Mouse (Mus musculus) 3T3-L1 (cell line): ENCODE data around the gene Sugp2.

Source experiments
- DNase-seq: peaks from one replicate; pipeline ENCODE4 v3.0.0-alpha.2; 2015; ENCODE audit warnings: low read depth, low spot score

Sugp2 gene

DNA sequence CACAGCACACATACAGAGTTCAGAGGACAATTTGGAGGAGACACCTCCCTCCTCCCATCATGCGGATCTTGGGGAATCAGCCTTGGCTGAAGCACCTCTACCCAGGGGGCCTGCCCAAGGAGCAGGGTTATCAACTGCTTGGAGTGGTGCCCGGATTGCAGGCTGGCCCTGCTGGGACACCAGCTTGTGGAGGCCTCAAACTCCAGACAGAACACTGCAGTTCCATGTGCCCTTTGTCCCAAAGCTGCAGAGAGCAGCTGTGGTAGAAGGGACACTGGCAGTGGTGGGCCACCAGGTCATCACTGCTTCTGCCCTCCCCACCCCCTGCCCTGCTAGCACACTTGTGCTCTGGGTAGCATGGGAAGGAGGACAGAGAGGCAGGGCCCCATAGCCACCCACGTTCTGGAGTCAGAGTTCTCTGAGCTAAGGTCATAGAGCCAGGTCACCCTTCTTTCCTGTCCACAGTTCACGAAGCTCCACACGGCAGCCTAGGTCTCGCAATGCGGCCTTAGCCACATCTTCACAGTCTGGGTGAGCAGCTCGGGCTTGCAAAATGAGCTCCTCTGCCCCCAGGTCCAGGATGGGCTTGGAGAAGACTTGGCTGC is 13.7 kb upstream of the Sugp2 start:
- DNase-seq = no peak

- DNase-seq = peak; percentile 71
Observed at GRCm38 (mm10) chr8:70220911-70221310, 13.1 kb upstream of the Sugp2 start.

DNA sequence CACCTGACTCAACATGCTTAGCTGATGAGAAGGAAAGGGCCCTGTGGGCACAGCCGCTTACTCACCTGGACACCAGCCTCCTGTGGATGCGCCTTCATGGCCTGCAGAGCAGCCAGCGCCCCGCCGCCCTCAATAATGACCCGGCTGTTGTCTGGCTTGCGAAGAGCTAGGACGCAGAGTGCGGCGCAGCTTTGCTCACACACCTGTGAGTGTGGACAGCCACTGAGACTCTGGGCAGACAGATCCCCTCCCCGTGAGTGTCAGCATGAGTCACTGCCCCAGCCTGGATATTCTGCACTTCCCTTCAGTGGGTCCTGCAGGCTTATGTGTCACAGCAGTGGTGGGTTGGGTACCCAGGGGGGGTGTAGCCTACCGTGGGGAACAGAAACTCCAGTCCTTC is 12.0 kb upstream of the Sugp2 start:
- DNase-seq = no peak

GRCm38 (mm10) chr8:70223341-70223740 is 10.7 kb upstream of the Sugp2 start:
- DNase-seq = peak; percentile 66

DNA sequence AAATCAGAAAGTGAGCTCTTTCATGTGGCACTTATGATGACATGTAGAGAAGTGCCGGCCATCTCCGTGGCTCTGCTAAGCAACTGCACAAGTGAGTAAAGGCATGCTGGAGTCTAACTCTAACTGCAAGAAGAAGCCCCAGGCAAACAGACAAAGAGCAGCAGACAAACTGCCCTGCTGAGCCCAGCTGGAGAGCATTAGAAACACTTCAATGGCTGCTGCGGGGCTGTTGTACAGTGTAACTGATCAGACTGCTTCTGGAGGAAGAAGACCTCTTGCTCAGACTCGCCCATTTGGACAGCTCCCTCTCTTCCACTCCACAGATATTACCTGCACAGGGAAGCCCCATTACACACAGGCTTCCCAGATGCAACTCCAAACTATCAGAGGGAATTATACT is 6.0 kb upstream of the Sugp2 start:
- no peak for DNase-seq

GRCm38 (mm10) chr8:70230837-70231236 is 3.2 kb upstream of the Sugp2 start:
- no peak for DNase-seq

- no peak for DNase-seq
Observed at GRCm38 (mm10) chr8:70233606-70234005, 420 bp upstream of the Sugp2 start.

DNA sequence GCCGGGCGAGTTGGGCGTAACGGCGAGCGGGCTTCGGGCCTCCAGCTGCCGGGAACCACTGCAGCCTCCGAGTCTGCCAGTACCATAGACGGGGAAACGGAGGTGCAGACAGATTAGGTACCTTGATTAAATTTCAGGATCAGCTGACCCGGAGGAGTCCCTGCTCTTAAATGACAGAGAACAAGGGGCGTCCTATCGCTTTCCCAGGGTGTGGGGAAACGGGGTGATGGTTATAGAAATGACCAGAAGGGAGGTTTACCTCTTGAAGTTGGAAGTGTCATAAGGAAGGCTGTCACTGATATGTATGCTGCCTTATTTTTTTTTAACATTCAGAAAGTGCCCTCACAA is 729 bp downstream of the Sugp2 start:
- no peak for DNase-seq

- peak; percentile 34 for DNase-seq
Observed at GRCm38 (mm10) chr8:70237842-70238241, 3.8 kb downstream of the Sugp2 start.

- DNase-seq = no peak
Observed at GRCm38 (mm10) chr8:70240642-70241041, 6.6 kb downstream of the Sugp2 start.

DNA sequence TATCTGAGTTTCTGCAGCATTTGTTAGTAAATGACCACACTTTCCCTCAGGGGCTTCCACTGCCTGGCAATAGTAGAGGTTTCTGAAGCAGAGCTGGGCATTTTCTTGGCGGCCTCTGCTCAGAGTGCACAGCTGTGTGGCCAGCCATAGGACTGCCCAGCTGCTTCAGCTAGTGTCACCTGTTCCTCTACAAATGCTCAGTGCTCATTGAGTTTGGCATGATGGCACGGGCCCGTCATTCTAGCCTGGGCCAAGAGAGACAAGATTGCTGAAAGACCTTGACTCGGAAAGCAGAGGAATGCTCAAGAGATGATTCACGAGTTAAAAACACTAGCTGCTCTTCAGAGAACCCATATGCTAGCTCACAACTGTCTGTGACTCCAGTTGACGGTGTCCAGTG is 12.6 kb downstream of the Sugp2 start:
- DNase-seq = no peak

GRCm38 (mm10) chr8:70247841-70248240 is 13.8 kb downstream of the Sugp2 start:
- DNase-seq = no peak

GRCm38 (mm10) chr8:70254628-70255027 is 20.6 kb downstream of the Sugp2 start:
- DNase-seq = peak; percentile 33

DNA sequence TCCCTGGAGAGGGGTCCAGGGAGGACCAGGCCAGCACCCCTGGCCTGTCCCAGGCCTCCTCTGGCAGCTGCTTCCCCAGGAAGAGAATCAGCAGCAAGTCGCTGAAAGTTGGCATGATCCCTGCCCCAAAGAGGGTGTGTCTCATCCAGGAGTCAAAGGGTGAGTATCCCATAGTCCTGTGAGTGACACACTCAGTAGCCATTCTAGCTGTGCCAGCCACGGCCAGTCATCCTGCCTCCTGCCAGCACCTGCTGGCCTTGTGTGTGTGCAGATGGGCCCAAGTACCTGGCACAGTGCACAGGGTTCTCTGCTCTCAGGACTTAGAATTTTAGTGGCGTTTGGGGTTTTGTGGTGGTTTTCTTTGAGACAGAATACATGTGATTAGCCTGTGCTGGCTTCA is 23.4 kb downstream of the Sugp2 start:
- no peak for DNase-seq

- no peak for DNase-seq
Observed at GRCm38 (mm10) chr8:70258600-70258999, 24.6 kb downstream of the Sugp2 start.

DNA sequence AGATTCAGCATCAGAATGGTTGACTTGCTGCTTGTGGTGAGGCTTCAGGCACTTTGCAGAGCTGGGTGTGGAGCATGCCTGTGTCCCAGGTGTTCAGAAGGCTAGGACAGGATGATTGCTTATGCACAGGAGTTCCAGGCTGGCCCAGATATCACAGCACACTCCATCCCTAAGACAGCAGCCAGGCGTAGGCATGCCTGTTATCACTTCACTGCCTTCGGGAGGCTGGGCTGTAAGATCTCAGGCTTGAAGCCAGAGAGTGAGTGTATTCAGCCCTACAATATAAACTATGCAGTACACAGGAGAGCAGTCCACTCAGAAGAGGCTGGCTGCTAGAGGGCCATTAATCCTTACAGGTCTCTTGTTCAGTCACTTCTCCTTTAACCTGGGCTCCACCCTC is 25.0 kb downstream of the Sugp2 start:
- DNase-seq = no peak

DNA sequence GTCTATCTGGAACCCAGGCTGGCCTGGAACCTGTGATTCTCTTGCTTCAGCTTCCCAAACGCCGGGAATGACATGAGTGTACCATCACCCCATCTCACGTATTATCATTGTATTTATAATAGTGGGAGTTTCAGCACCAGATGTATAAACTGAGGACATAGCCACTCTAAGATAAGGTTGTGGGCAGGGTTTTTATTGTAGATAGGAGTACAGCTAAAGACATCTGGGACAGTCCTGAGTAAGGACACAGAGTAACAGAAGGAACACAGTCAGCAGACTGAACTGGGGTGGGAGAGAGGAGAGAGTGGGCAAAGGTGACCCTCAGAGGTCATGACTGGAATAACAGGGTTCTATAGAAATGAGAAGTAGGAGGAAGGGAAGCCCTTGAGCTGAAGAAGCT is 33.6 kb downstream of the Sugp2 start:
- no peak for DNase-seq

- DNase-seq = no peak
Observed at GRCm38 (mm10) chr8:70268311-70268710, 34.3 kb downstream of the Sugp2 start.

GRCm38 (mm10) chr8:70268799-70269565 is 35.0 kb downstream of the Sugp2 start:
- no peak for DNase-seq

DNA sequence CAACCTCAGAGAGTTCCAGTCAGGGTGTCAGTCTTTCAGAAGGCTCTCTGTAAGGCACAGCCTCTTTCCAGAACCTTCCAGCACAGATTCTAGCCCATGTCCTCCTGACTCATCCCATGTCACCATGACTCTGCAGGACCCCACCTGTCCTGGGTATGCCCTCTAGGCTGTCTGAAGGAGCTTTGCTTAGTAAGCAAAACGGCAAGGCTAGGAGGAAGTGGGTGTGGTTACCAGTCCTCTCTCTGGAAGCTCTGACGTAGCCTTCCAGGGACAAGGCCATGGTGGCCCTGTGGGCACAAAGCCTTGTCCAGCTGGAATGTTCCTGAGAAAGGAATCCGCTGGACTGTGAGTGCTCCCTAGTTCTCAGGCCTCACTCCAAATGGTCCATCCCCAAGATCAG is 38.9 kb downstream of the Sugp2 start:
- peak; percentile 59 for DNase-seq

DNA sequence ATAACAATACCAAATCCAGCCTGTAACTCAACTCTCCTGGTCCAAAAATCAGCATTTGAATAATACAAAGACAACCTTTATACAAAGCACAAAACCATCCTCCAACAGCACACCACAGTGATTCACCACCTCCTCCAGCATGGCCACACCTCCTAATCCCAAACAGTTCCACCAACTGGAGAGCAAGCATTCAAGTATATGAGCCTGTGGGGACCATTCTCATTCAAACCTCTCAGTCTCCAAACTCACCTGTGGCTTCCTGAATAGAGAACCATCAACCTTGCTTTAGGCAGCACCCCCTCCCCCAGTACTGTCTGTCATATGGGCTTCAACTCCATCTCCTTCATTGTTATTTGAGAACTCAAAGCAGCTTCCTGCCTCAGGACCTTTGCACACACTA is 40.3 kb downstream of the Sugp2 start:
- DNase-seq = no peak

- DNase-seq = no peak
Observed at GRCm38 (mm10) chr8:70276476-70276875, 42.5 kb downstream of the Sugp2 start.

- DNase-seq = no peak
Observed at GRCm38 (mm10) chr8:70278175-70278574, 44.1 kb downstream of the Sugp2 start.

GRCm38 (mm10) chr8:70279266-70279665 is 45.2 kb downstream of the Sugp2 start:
- no peak for DNase-seq
